Mouse (Mus musculus) megakaryocyte progenitor cell, adult 5-6 weeks (primary cell): ENCODE measurements at regions not wholly inside any gene's neighbourhood (a gene's known extent, or its start where the extent isn't known, plus 50 kb on each side); places are given as distances from the start of the nearest gene placed in this dataset.

Source experiments
- ATAC-seq: replicated peaks from 2 replicates; pipeline ENCODE4 v1.8.0; 2016; ENCODE audit warnings: mild to moderate bottlenecking, moderate TSS enrichment, inconsistent platforms; ENCODE audit not compliant: poor library complexity

GRCm38 (mm10) chr6:31158648-31159047 is 199.8 kb upstream of the Klf14 start:
- peak; percentile 40 for ATAC-seq

- peak; percentile 83 for ATAC-seq
Measured at GRCm38 (mm10) chr6:31159240-31159639, 200.4 kb upstream of the Klf14 start.

- ATAC-seq: no peak
Measured at GRCm38 (mm10) chr6:31159935-31160670, 201.2 kb upstream of the Klf14 start.

GRCm38 (mm10) chr6:31161445-31162340 is 202.8 kb upstream of the Klf14 start:
- ATAC-seq: no peak

- ATAC-seq: no peak
Measured at GRCm38 (mm10) chr6:31165011-31165410, 206.1 kb upstream of the Klf14 start.

GRCm38 (mm10) chr6:31166347-31166746 is 207.5 kb upstream of the Klf14 start:
- ATAC-seq: no peak

- no peak for ATAC-seq
Measured at GRCm38 (mm10) chr6:31167732-31168131, 208.9 kb upstream of the Klf14 start.

- ATAC-seq: 0 out of 2 replicates have a peak, but pooled peaks have one; percentile 24
Measured at GRCm38 (mm10) chr6:31168730-31169129, 209.9 kb upstream of the Klf14 start.

- peak; percentile 98 for ATAC-seq
Measured at GRCm38 (mm10) chr6:31169343-31169742, 210.5 kb upstream of the Klf14 start.

GRCm38 (mm10) chr6:31169868-31170600 is 211.2 kb upstream of the Klf14 start:
- no peak for ATAC-seq

GRCm38 (mm10) chr6:31171831-31172569 is 213.1 kb upstream of the Klf14 start:
- ATAC-seq: no peak

- peak; percentile 68 for ATAC-seq
Measured at GRCm38 (mm10) chr6:31175769-31176168, 216.9 kb upstream of the Klf14 start.

GRCm38 (mm10) chr6:31176368-31176767 is 217.5 kb upstream of the Klf14 start:
- peak; percentile 83 for ATAC-seq

- ATAC-seq: peak; percentile 30; the same call in 1 of the 2 replicates
Measured at GRCm38 (mm10) chr6:31176831-31177230, 218.0 kb upstream of the Klf14 start.

- ATAC-seq: no peak
Measured at GRCm38 (mm10) chr6:31178201-31178880, 219.5 kb upstream of the Klf14 start.

GRCm38 (mm10) chr6:31182284-31182683 is 216.3 kb upstream of the Mkln1 start:
- no peak for ATAC-seq

GRCm38 (mm10) chr6:31183127-31183526 is 215.4 kb upstream of the Mkln1 start:
- ATAC-seq: peak; percentile 89

- ATAC-seq: no peak
Measured at GRCm38 (mm10) chr6:31184554-31184953, 214.0 kb upstream of the Mkln1 start.

- no peak for ATAC-seq
Measured at GRCm38 (mm10) chr6:31185151-31185550, 213.4 kb upstream of the Mkln1 start.

GRCm38 (mm10) chr6:31188066-31188465 is 210.5 kb upstream of the Mkln1 start:
- ATAC-seq: no peak
